1 mouse cellular context compared by ENCODE assay signal in the genomic region with DNA sequence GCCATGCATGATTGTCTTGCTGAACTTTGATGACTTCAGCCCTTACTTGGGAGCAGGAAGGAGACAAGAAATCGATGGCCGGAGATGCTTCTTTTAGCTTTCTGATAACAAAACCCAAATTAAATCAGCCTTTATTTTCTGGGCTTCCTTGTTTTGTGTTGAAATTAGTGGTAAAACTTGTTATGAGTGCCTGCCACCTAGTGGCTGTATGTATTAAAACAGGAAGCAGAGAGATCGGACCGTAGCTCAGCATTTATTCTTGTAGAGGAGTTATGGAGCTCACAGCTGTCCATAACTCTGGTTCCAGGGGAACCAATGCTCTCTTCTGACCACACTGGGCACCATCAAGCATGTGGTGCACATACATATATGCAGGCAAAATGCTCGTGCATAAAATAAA.
TF ChIP-seq lines count a peak whose summit lies in the region.

No protein-coding gene starts in this region.

TF ChIP-seq in MEL, 35 proteins besides CTCF, POLR2A, EP300 and RAD21 (continued from another document):
- TF ChIP-seq KAT2A (conservative IDR thresholded peaks at IDR 0.05; ENCODE audit: low read depth, low read length) (no peak), TCF12 (IDR thresholded peaks at IDR 0.05; ENCODE audit: low read depth, low read length) (no peak), USF1 (IDR thresholded peaks at IDR 0.05; ENCODE audit: low read depth, low read length) (no peak), HCFC1 (IDR thresholded peaks at IDR 0.05; ENCODE audit: low read depth, low read length) (peak; percentile 54; the same call in 1 of the 2 replicates), ELF1 (IDR thresholded peaks at IDR 0.05; ENCODE audit: low read depth, low read length) (peak; percentile 95), MXI1 (IDR thresholded peaks at IDR 0.05; ENCODE audit: low read depth, low read length) (no peak), ETS1 (IDR thresholded peaks at IDR 0.05; ENCODE audit: low read depth, low read length) (0 out of 2 replicates have a peak, but pooled peaks have one; percentile 29), GABPA (IDR thresholded peaks at IDR 0.05; ENCODE audit: low read depth, low read length) (no peak), SIN3A (IDR thresholded peaks at IDR 0.05; ENCODE audit: low read length) (peak; percentile 94), MYC (IDR thresholded peaks at IDR 0.05; ENCODE audit: low read depth, low read length) (peak; percentile 82; the same call in 1 of the 2 replicates), GATA1 (IDR thresholded peaks at IDR 0.05; ENCODE audit: low read depth, low read length) (peak; percentile 60; the same call in 1 of the 2 replicates), CHD2 (IDR thresholded peaks at IDR 0.05; ENCODE audit: low read length) (no peak), MAZ (IDR thresholded peaks at IDR 0.05; ENCODE audit: low read depth, low read length) (no peak; the same call in none of the 2 replicates), MAX (IDR thresholded peaks at IDR 0.05; ENCODE audit: low read length) (peak; percentile 45; the same call in 1 of the 2 replicates), TBP (IDR thresholded peaks at IDR 0.05; ENCODE audit: low read depth, low read length) (peak; percentile 32; the same call in 1 of the 2 replicates), JUND (IDR thresholded peaks at IDR 0.05; ENCODE audit: low read depth, low read length) (peak; percentile 80), ZKSCAN1 (IDR thresholded peaks at IDR 0.05; ENCODE audit: low read depth, low read length) (no peak), SMC3 (IDR thresholded peaks at IDR 0.05; ENCODE audit: low read depth, low read length) (peak; percentile 99), POLR2AphosphoS5 (IDR thresholded peaks at IDR 0.05; ENCODE audit: borderline replicate concordance, low read depth, low read length) (no peak), NRF1 (IDR thresholded peaks at IDR 0.05; ENCODE audit: insufficient read depth, low read depth, low read length, poor library complexity, severe bottlenecking) (no peak), MAFK (IDR thresholded peaks at IDR 0.05; ENCODE audit: borderline replicate concordance, low read depth, low read length) (peak; percentile 66), POLR2AphosphoS2 (IDR thresholded peaks at IDR 0.05; ENCODE audit: low read length) (no peak), RCOR1 (IDR thresholded peaks at IDR 0.05; ENCODE audit: low read depth, low read length) (no peak), TAL1 (IDR thresholded peaks at IDR 0.05; ENCODE audit: low read length) (no peak), ZNF384 (IDR thresholded peaks at IDR 0.05; ENCODE audit: low read depth, low read length) (peak; percentile 47), BHLHE40 (IDR thresholded peaks at IDR 0.05; ENCODE audit: borderline replicate concordance, low read depth, low read length) (peak; percentile 19; the same call in 1 of the 2 replicates), MYB (IDR thresholded peaks at IDR 0.05; ENCODE audit: low read depth, low read length) (no peak; the same call in 1 of the 2 replicates)
TF ChIP-seq in MEL: peak in this region for 14.
